In the genomic region with DNA sequence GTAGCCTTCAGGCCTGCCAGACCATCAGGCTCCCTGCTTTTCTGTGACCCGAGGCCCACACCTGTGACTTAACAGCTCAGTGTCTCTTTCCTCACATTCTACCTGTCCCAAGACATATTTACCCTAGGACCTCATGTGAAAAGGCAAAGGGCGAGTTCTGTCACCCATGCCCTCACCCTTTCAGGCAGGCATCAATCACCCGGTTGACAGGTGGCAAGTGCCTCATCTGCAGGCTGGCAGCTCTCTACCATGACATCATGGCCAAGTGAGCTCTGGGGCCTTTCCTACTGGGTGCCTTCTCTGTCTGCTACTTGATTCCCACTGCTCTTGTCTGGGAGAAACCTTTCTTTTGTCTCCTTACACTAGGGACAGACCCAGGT, we compare ENCODE assay signal across 8 mouse cellular contexts.
A peak's percentile ranks its signal among the peaks of the same experiment; 100 is the strongest.
DNase-seq lines count a peak whose midpoint lies in the region; ATAC-seq and TF ChIP-seq lines count a peak whose summit lies in the region.

No protein-coding gene starts in this region.

- no peak for TF ChIP-seq POLR2A in testis, adult 2 months (IDR thresholded peaks at IDR 0.05; ENCODE audit: control insufficient read depth, low read depth, low read length)

- DNase-seq in heart, postnatal 25 days (ENCODE audit: low spot score): no peak
- no peak for DNase-seq in testis, postnatal 10 days (ENCODE audit: low spot score)
- DNase-seq in testis, postnatal 14 days (ENCODE audit: low spot score): no peak

- H3K27ac ChIP-seq in heart, embryonic 15.5 days: peak overlapping the region; percentile 84
- peak overlapping the region; percentile 10 for H3K27ac ChIP-seq in testis, adult 2 months (ENCODE audit: control insufficient read depth, insufficient read depth, low read depth, low read length)
- H3K27ac ChIP-seq in kidney, embryonic 15.5 days: peak overlapping the region; percentile 93
- H3K27ac ChIP-seq in stomach, embryonic 16.5 days (ENCODE audit: low read length): peak overlapping the region; percentile 74

- no peak overlapping the region for H3K9ac ChIP-seq in heart, embryonic 15.5 days
- H3K9ac ChIP-seq in kidney, embryonic 15.5 days: no peak overlapping the region
- 0 out of 2 replicates have a peak overlapping the region, but pooled peaks have one; percentile 58 for H3K9ac ChIP-seq in stomach, embryonic 16.5 days (ENCODE audit: low read length)

- 74% methylated on average over 3 of the region's 3 CpGs for WGBS in heart, embryonic 15.5 days
- 63% methylated on average over 3 of the region's 3 CpGs for WGBS in kidney, embryonic 15.5 days
- WGBS in stomach, embryonic 16.5 days: 62% methylated on average over 3 of the region's 3 CpGs

- peaks cover 32% of the 10 kb centered on the region for H3K4me1 ChIP-seq in heart, embryonic 15.5 days (replicated peaks)
- peaks cover 5% of the 10 kb centered on the region for H3K4me1 ChIP-seq in testis, adult 2 months (ENCODE audit: control insufficient read depth, insufficient read depth, low read length)
- peaks cover 22% of the 10 kb centered on the region for H3K4me1 ChIP-seq in kidney, embryonic 15.5 days
- peaks cover 6% of the 10 kb centered on the region; the same call in 1 of the 2 replicates for H3K4me1 ChIP-seq in stomach, embryonic 16.5 days (ENCODE audit: control insufficient read depth, insufficient read depth, low read length)

- no peaks in the 10 kb centered on the region for H3K36me3 ChIP-seq in heart, embryonic 15.5 days
- H3K36me3 ChIP-seq in testis, adult 2 months (ENCODE audit: control insufficient read depth, insufficient read depth, low read length): no peaks in the 10 kb centered on the region
- H3K36me3 ChIP-seq in kidney, embryonic 15.5 days: no peaks in the 10 kb centered on the region
- H3K36me3 ChIP-seq in stomach, embryonic 16.5 days (ENCODE audit: control insufficient read depth, insufficient read depth, low read length): no peaks in the 10 kb centered on the region

- H3K4me3 ChIP-seq in heart, embryonic 15.5 days: no peak overlapping the region
- no peak overlapping the region for H3K4me3 ChIP-seq in testis, adult 2 months (ENCODE audit: control insufficient read depth, low read depth, low read length)
- H3K4me3 ChIP-seq in kidney, embryonic 15.5 days (replicated peaks): no peak overlapping the region
- no peak overlapping the region for H3K4me3 ChIP-seq in stomach, embryonic 16.5 days (replicated peaks; ENCODE audit: low read length)

- no peak for TF ChIP-seq CTCF in testis, adult 2 months (IDR thresholded peaks at IDR 0.05; ENCODE audit: control insufficient read depth, insufficient read depth, insufficient replicate concordance, low read depth, low read length)

- no peak; the same call in 1 of the 2 replicates for ATAC-seq in heart, embryonic 15.5 days (replicated peaks; ENCODE audit: insufficient number of reproducible peaks, insufficient read depth, low FRiP score, low read depth)
- ATAC-seq in kidney, embryonic 15.5 days (replicated peaks; ENCODE audit: low FRiP score): 0 out of 2 replicates have a peak, but pooled peaks have one; percentile 9
- ATAC-seq in stomach, embryonic 16.5 days (ENCODE audit: insufficient read depth, low FRiP score): no peak; the same call in 1 of the 2 replicates
- ATAC-seq in megakaryocyte progenitor cell, adult 5-6 weeks (replicated peaks; ENCODE audit: poor library complexity): no peak

- intact Hi-C loops in heart, postnatal 25 days (cut with DNase I): loop anchor here (2.0 to 5.0 kb wide), 4 partner anchors 31 to 209 kb away; no protein-coding TSS in a partner anchor

- H3K27me3 ChIP-seq in heart, embryonic 15.5 days: 0 out of 2 replicates have a peak, but pooled peaks cover 2% of the 10 kb centered on the region
- H3K27me3 ChIP-seq in testis, adult 2 months (ENCODE audit: control insufficient read depth, insufficient read depth, low read length): no peaks in the 10 kb centered on the region
- no peaks in the 10 kb centered on the region for H3K27me3 ChIP-seq in kidney, embryonic 15.5 days
- no peaks in the 10 kb centered on the region for H3K27me3 ChIP-seq in stomach, embryonic 16.5 days (ENCODE audit: control insufficient read depth, insufficient read depth, low read length)

- H3K4me2 ChIP-seq in heart, embryonic 15.5 days: no peak overlapping the region
- H3K4me2 ChIP-seq in kidney, embryonic 15.5 days: no peak overlapping the region
- no peak overlapping the region for H3K4me2 ChIP-seq in stomach, embryonic 16.5 days (ENCODE audit: low read depth, low read length)

- H3K9me3 ChIP-seq in heart, embryonic 15.5 days (replicated peaks): no peaks in the 10 kb centered on the region
- H3K9me3 ChIP-seq in kidney, embryonic 15.5 days (replicated peaks): no peaks in the 10 kb centered on the region
- no peaks in the 10 kb centered on the region for H3K9me3 ChIP-seq in stomach, embryonic 16.5 days (replicated peaks; ENCODE audit: control insufficient read depth, low read length)

Comparison
In these comparisons a context has a peak if more than half of its experiments do, and no peak if none do; other contexts are left out.
1. H3K27ac ChIP-seq: peak in every context shown above with its lines; median percentile 93 in kidney, embryonic 15.5 days; 84 in heart, embryonic 15.5 days; 74 in stomach, embryonic 16.5 days; 10 in testis, adult 2 months.